Mouse (Mus musculus) MEL-GATA-1-ER (cell line): ENCODE results near the gene Prss30.

ENCODE experiments used
- DNase-seq: peaks from one replicate; pipeline ENCODE4 v3.0.0-alpha.2; 2012; ENCODE audit warnings: low read depth; ENCODE audit errors: extremely low read depth

The Prss30 gene

DNA sequence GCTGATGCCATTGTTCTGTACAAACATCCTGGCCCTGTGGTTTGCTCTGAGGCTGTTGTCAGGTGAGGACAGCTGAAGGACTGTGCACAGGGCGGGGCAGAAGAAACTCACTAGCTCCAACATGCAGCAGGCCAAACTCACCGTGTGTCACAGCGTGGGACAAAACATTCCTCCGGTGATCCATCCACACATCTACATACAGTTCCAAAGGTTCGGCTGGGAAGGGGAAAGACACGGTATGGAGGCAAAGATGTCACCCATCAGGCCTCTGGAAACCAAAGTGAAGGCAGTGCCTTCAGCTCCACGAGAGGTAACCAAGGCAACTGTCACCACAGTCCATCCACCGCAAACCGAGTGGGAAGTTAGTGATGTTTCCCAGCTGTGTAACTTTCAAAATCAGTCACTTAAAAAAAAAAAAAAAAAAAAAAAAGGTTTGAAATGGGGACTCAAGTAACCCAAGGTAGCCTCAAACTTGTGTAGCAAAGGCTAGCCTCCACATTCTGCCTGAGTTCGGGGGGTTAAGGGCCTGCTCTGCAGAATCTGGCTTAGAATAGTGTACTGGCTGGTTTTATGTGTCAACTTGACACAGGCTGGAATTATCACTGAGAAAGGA is at the start of gene Prss30:
Gene Prss30 (minus strand): TSS at position 270 of the 613 bp plus-strand sequence.
- no peak for DNase-seq

- no peak for DNase-seq
Measured at GRCm38 (mm10) chr17:24029477-24029876, 49.1 kb upstream of the Prss30 start.

DNA sequence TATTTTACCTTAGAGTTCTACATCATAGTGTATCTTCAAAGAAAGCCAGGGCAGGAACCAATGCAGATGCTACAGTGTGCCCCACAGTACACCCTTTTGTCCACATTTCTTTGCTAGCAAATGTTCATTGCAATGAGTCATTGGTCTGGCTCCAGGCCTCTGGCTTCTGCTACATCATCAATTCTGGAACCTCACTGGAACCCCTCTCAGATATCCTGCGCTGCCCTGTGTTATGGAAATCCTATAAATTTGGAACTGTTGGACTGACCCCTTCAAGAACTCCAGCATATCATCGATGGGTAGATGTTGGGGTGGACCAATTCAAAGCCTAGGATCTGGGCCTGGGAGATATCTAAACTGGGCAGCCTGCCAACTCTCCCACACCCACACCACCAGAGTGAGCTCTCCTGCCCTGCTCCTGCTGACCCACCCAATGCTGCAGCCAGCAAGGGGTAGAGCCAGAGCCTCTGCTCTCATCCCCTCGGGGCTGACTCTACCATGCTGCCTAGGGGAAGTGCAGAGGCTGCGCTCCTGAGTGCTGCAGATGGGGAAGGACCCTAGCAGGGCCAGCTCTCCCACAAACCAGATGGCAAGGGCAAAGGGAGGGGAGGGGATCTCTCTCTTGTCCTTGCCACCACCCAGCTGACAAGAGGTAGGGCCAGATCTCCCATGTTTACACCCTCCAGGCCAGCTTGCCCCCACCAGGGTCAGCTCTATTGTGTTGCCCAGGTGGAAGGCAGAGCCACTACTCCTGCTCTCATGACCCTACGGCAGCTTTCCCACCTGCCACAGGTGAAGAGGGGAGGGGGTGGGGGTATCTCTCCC is 41.2 kb upstream of the Prss30 start:
- DNase-seq, result no peak

DNA sequence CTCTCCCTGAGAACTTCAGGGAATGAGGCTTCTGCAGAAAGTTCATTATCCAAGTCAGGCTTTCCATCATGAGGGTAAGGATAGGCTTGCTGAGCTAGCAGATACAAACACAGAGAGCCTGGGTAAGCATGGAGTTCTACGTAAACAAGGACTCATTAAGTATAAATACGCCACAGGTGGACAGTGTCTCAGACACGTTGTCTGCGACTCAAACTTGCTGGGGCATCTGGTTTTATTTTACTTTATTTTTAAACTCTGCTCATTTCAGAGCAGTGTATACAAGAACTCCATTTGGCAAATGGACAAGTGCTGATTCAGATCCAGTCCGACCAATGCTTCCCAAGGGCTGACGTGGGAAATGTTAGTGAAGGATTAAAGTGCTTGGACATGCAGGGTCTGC is 40.3 kb upstream of the Prss30 start:
- no peak for DNase-seq

- peak; percentile 28 for DNase-seq
Measured at GRCm38 (mm10) chr17:24015727-24016126, 35.4 kb upstream of the Prss30 start.

DNA sequence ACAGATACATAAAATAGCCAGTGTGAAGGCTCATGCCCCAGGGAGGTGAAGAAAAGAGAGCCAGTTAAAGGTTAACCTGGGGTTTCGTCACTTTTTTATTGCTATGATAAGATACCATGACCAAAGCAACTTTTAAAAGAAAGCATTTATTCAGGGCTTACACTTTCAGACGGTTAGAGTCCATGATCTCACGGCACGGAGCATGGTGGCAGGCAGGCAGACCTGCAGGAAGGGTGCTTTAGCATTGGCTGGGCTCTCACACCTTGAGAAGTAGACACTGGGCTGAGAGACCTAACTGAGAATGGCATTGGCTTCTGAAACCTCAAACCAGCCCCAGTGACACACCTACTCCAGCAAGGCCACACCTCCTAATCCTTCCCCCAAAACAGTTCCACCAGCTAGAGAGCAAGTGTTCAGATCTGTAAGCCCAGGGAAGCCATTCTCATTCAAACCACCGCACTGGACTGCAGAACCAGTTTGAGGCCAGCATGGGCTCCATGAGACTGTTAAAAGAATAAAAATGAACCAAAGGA is 34.1 kb upstream of the Prss30 start:
- no peak for DNase-seq

- no peak for DNase-seq
Measured at GRCm38 (mm10) chr17:24012921-24013320, 32.6 kb upstream of the Prss30 start.

DNA sequence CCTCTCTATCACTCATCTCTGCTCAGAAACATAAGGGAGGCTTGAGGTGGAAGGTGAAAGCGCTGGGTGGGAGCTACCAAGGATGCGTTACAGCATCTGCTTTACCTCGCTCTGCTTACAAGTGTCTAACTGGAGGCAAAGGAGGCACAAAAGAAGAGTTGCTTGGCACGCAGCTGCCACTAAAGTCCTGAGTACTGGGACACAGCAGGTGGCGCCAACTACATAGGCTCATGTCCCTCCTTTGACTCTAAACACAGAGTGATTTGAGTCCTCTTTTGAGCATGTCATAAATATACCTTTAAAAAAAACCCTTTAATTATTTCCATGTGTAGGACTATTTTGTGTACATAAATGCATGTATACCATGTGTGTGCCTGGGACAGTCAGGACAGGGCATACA is 29.3 kb upstream of the Prss30 start:
- no peak for DNase-seq

DNA sequence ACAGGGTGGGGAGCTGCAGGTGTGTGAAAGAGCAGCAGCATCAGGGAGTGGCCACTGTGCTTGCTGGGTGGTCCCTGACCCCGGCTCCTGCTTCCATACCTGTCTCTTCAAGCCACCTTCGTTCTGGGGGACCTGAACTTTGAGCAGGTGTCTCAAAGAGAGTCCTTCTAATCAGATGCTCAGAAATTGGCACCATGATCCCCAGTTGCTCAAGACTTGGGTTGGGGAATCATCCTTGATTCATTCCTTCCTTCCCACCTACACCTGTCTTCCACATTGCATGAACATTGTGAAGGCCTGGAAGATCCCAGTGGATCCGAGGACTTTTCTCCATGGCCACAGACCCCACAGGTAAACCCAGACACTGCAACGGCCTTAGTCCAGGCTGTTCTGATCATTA is 27.7 kb upstream of the Prss30 start:
- no peak for DNase-seq

- DNase-seq, result no peak
Measured at GRCm38 (mm10) chr17:24007391-24007790, 27.0 kb upstream of the Prss30 start.

GRCm38 (mm10) chr17:24006930-24007329 is 26.6 kb upstream of the Prss30 start:
- DNase-seq, result peak; percentile 68

- DNase-seq, result no peak
Measured at GRCm38 (mm10) chr17:24005049-24005448, 24.7 kb upstream of the Prss30 start.

DNA sequence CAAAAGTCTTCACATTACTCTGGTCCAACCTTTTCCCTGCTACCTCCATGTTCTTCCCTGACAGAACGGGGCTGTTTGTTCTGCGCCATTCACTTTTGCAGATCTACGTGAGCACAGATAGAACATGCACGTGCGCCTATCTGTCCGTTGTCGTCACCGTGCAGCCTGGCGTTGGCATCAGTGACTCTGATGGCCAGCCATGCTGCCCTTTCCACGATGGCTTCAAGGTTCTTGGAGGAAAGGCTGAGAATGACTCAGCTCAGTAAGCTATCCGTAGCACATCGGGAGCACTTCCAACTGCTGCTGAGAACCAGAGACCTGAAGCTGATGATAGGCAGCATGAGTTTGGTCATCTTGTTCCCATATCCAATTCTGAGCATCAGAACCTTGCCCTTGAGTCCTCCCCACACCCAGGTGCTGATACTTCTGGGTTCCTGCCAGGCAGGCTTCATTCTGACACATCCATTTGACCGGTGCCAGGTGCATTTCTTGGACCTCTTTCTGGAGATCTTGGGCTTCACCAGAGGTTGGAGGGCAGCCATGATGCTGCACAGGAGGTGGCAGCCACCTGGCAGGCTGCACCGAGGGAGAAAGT is 23.8 kb upstream of the Prss30 start:
- DNase-seq, result no peak

GRCm38 (mm10) chr17:24000404-24000803 is 20.0 kb upstream of the Prss30 start:
- DNase-seq, result no peak

DNA sequence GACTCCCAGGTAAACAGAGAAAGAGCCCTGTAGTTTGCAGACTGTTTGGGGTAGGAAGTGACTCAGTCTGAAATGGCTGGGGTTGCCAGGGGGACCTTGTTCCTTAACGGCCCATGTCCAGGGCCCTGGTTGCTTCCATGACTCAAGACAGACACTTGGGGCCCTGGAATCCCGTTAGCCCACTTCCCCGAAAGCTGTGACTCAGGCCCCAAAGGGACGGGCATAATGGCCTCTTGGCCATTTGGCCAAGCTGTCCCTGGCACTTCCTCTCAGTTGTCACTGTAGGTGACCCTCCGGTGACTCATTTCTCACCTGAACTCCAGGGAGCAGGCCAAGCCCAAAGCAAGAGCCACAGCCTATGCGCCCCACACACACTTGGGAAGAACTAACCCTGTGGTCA is 18.0 kb upstream of the Prss30 start:
- no peak for DNase-seq

DNA sequence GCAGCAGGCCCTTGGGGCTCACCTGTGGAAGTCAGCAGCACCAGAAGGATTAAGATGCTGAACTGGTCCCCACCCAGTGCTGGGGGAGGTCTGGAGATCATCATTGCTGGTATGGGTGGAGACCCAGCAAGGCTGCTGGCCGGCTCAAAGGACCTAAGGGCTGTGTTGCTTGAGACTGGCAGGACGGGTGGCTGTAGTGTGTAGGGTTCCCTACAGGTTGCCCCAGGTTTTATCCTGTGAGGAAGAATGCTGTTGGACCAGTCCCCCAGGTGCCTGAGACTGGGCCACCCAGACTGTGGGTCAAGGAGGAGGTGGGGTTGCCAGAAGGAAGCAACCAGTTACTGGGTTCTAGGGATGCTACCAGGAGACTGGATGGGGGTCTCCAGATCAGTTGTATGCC is 17.5 kb upstream of the Prss30 start, which contains the start of gene Prss22:
Gene Prss22 (minus strand): TSS at position 200 of the 400 bp plus-strand sequence.
- DNase-seq, result no peak

GRCm38 (mm10) chr17:23995421-23995820 is 15.1 kb upstream of the Prss30 start:
- DNase-seq, result no peak

DNA sequence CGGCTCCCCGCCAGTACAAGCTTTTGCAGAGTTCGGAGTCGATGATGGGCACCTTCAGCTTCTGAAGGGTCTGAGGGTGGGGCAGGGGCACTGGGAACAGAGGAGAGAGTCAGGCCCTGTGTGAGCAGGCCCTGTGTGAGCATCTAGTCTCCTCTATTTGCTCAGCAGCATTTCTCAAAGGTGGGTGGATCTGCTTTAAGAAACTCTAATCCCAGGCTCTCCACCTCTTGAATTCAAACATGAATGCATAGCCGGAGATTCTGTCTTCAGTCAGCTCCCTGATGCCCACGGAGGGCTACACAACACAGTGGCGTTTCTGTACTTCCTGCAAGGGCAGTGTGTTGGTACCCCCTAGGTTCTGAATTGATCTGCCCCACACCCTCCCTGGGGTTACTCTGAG is 14.3 kb upstream of the Prss30 start:
- DNase-seq, result no peak

DNA sequence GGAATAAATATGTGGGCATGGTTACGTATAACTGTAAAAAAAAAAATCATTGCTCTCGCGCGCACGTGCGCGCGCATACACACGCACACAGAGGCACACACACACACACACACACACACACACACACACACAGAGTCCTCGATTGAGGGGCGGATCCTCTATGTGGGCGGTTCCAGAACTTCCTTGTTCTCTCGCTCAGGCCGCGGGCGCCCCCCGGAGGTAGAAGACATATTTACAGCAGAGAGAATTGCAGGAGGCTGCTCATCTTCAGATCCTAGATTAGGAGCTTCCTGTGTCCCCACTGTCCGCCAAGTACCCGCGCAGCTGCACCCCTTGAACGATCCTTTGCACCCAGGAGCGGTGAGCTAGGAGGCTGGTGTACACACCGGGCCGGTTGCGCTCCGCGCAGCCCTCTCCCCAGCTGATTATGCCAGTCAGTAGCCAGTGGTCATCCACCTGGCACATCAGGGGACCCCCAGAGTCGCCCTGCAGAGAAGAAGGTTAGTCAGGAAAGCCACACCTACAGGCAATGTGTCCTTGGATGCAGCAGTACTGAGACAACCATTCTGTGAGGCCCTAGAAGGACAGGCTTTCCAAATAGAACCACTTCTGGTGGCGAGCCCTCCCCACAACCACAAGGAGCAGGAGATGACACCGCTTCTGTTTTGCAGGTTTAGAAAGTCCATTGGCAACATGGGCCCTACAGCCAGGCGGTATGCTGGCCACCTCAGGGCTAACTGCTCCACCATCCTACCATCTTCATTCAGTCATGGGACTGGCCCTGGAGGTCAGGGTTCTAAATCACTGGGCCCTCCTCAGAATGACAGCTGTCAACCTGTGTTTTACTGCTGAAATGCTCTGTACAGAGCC is 13.4 kb upstream of the Prss30 start:
- DNase-seq, result peak; percentile 81

GRCm38 (mm10) chr17:23992789-23993553 is 12.6 kb upstream of the Prss30 start:
- DNase-seq, result no peak
